Mouse (Mus musculus) hindbrain, postnatal 0 days (tissue): ENCODE results near the gene Zbtb20. TPM values are rescaled to one million over a fixed set of nuclear protein-coding genes. Genes with fewer than 3 reads are reported as not detected.

Experiments used
- ATAC-seq: fragments of 200-750 bp; cut with Nextera tagmentation; 2 replicates; pipeline ENCODE4 v1.8.0; 2017; ENCODE audit warnings: mild to moderate bottlenecking, moderate TSS enrichment, moderate library complexity
- DNase-seq: peaks from one replicate; pipeline ENCODE4 v3.0.0-alpha.2; 2015; ENCODE audit warnings: low spot score
- H3K27ac ChIP-seq: fragments of 300-500 bp; sonication (generic); 2 replicates; pipeline ENCODE4 v1.5.1; 2014; ENCODE audit warnings: mild to moderate bottlenecking
- H3K27me3 ChIP-seq: fragments of 300-500 bp; sonication (generic); 2 replicates; pipeline ENCODE4 v1.6.1; 2014; ENCODE audit warnings: low read length, mixed read lengths; ENCODE audit not compliant: insufficient read depth
- H3K36me3 ChIP-seq: fragments of 300-500 bp; sonication (generic); 2 replicates; pipeline ENCODE4 v1.6.1; 2014; ENCODE audit warnings: low read length, mixed read lengths; ENCODE audit not compliant: insufficient read depth
- H3K4me1 ChIP-seq: fragments of 300-500 bp; sonication (generic); 2 replicates; pipeline ENCODE4 v1.6.1; 2014; ENCODE audit warnings: antibody characterized with exemption, low read length, mixed read lengths; ENCODE audit not compliant: insufficient read depth
- H3K4me2 ChIP-seq: fragments of 300-500 bp; sonication (generic); 2 replicates; pipeline ENCODE4 v1.6.1; 2014; ENCODE audit warnings: low read depth, mild to moderate bottlenecking, low read length, moderate library complexity, mixed read lengths
- H3K4me3 ChIP-seq: fragments of 300-500 bp; sonication (generic); 2 replicates; pipeline ENCODE4 v1.5.1; 2014; ENCODE audit warnings: low read length
- H3K9ac ChIP-seq: fragments of 300-500 bp; sonication (generic); replicated peaks from 2 replicates; pipeline ENCODE4 v1.6.1; 2014; ENCODE audit warnings: mild to moderate bottlenecking, low read length, moderate library complexity, mixed read lengths
- H3K9me3 ChIP-seq: fragments of 300-500 bp; sonication (generic); 2 replicates; pipeline ENCODE4 v1.6.1; 2016; ENCODE audit warnings: low read length, mixed read lengths
- CTCF ChIP-seq: IDR thresholded peaks from 2 replicates; pipeline ENCODE4 v1.5.1; 2016; ENCODE audit warnings: antibody characterized with exemption, control low read depth, low read depth
- WGBS: fragments of 180-500 bp; shearing (Covaris S2); extraction: QIAGEN DNeasy Blood & Tissue Kit; methylation state at CpG from one replicate; pipeline ENCODE4 v1.1.7; 2014; 5-methylcytosine and 5-hydroxymethylcytosine counted together
- polyA plus RNA-seq: library from polyadenylated mRNA; unstranded; fragments of >200 nt; fragmentation: Nextera tagmentation; extraction: Ambion mirVana; gene quantifications from 2 replicates; pipeline ENCODE4 v1.2.1, GENCODE M21; 2015
- total RNA-seq: library from RNA; depleted of rRNA; stranded (reverse); fragments of >200 nt; gene quantifications from 2 replicates; pipeline ENCODE4 v1.2.3, GENCODE M21; 2014

Gene Zbtb20
- total and polyA plus RNA-seq, 2 experiments from 2014 or later = 35.2 to 38.0 TPM

- H3K27ac ChIP-seq = no peak overlapping the region
- H3K4me2 ChIP-seq = no peak overlapping the region
- H3K9ac ChIP-seq = no peak overlapping the region
- DNase-seq (no peak), ATAC-seq (no peak)
- no peaks in the 10 kb centered on the region for H3K36me3 ChIP-seq
- WGBS = 79% methylated on average over 2 of the region's 2 CpGs
- no peaks in the 10 kb centered on the region for H3K9me3 ChIP-seq
- H3K4me1 ChIP-seq = no peaks in the 10 kb centered on the region
- no peak overlapping the region for H3K4me3 ChIP-seq
- TF ChIP-seq CTCF = no peak
- H3K27me3 ChIP-seq = no peaks in the 10 kb centered on the region
Measured at GRCm38 (mm10) chr16:43026351-43026750, 150.7 kb downstream of the Zbtb20 start.

DNA sequence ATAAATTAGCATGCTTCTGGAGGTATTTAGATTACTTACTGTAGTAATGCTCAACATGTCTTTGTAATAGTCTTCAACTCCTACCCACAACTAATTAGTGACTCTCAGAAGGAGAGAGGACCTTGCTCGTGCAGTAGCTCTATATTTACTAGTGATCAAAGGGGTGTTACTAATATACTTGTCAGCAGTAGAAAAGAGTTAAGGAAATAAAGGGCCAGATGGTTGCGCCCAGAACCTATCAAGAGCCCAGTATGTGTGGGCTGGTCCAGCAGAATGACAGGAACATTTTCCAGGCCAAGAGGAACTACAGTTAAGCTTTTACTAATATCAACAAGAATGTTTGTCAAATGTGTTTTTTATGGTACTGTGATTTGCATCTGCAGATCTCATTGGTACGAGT lies 153.6 kb downstream of the Zbtb20 start:
- 69% methylated on average over 3 of the region's 3 CpGs for WGBS
- ATAC-seq (no peak), DNase-seq (no peak)
- H3K9me3 ChIP-seq = no peaks in the 10 kb centered on the region
- no peaks in the 10 kb centered on the region for H3K36me3 ChIP-seq
- no peak overlapping the region for H3K9ac ChIP-seq
- no peak overlapping the region for H3K27ac ChIP-seq
- H3K4me1 ChIP-seq = no peaks in the 10 kb centered on the region
- H3K27me3 ChIP-seq = no peaks in the 10 kb centered on the region
- no peak overlapping the region for H3K4me2 ChIP-seq
- no peak for TF ChIP-seq CTCF
- no peak overlapping the region for H3K4me3 ChIP-seq

- ATAC-seq (no peak), DNase-seq (peak; percentile 7)
- no peak overlapping the region for H3K4me3 ChIP-seq
- no peak overlapping the region for H3K4me2 ChIP-seq
- no peaks in the 10 kb centered on the region for H3K27me3 ChIP-seq
- no peaks in the 10 kb centered on the region for H3K9me3 ChIP-seq
- no peak overlapping the region for H3K9ac ChIP-seq
- 50% methylated on average over 6 of the region's 6 CpGs for WGBS
- no peaks in the 10 kb centered on the region for H3K4me1 ChIP-seq
- no peak overlapping the region for H3K27ac ChIP-seq
- TF ChIP-seq CTCF = no peak
- H3K36me3 ChIP-seq = no peaks in the 10 kb centered on the region
Measured at GRCm38 (mm10) chr16:43035709-43036108, 160.0 kb downstream of the Zbtb20 start.

GRCm38 (mm10) chr16:43036510-43036909 lies 160.8 kb downstream of the Zbtb20 start:
- no peaks in the 10 kb centered on the region for H3K27me3 ChIP-seq
- WGBS = 71% methylated on average over 5 of the region's 5 CpGs
- no peak overlapping the region for H3K9ac ChIP-seq
- no peak for TF ChIP-seq CTCF
- H3K36me3 ChIP-seq = no peaks in the 10 kb centered on the region
- H3K4me1 ChIP-seq = no peaks in the 10 kb centered on the region
- no peak overlapping the region for H3K4me3 ChIP-seq
- DNase-seq = no peak
- no peak overlapping the region for H3K4me2 ChIP-seq
- H3K27ac ChIP-seq = no peak overlapping the region
- H3K9me3 ChIP-seq = no peaks in the 10 kb centered on the region
- no peak for ATAC-seq

DNA sequence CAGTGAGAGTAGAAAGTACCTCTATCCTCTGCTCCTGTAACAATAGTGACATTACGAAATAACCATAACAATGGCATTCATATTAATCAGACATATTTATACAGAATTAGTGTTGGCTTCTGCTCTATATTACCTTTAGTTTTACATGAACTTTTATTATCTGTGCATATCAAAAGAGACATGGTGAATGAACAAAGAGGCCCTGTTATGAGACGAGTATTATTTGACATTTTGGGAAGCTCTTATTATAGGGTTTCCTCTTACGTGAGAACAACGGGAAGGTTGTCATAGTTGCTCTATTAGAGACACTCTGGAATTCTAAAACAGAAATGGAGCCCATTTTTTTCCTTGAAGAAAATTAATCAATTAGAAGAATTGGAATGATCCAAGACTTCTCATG lies 161.6 kb downstream of the Zbtb20 start:
- no peaks in the 10 kb centered on the region for H3K9me3 ChIP-seq
- no peaks in the 10 kb centered on the region for H3K4me1 ChIP-seq
- no peaks in the 10 kb centered on the region for H3K36me3 ChIP-seq
- DNase-seq (no peak), ATAC-seq (no peak)
- no peak overlapping the region for H3K4me2 ChIP-seq
- TF ChIP-seq CTCF = no peak
- H3K27me3 ChIP-seq = no peaks in the 10 kb centered on the region
- H3K9ac ChIP-seq = no peak overlapping the region
- no peak overlapping the region for H3K4me3 ChIP-seq
- 70% methylated on average over 4 of the region's 4 CpGs for WGBS
- H3K27ac ChIP-seq = no peak overlapping the region

- DNase-seq = no peak
- Histone ChIP-seq H3K4me1 (no peaks in the 10 kb centered on the region), H3K9me3 (peaks cover 3% of the 10 kb centered on the region; the same call in 1 of the 2 replicates), H3K27ac (no peak overlapping the region), H3K4me3 (no peak overlapping the region), H3K9ac (no peak overlapping the region), H3K27me3 (no peaks in the 10 kb centered on the region), H3K36me3 (no peaks in the 10 kb centered on the region), H3K4me2 (no peak overlapping the region)
- ATAC-seq = no peak
- no peak for TF ChIP-seq CTCF
Measured at GRCm38 (mm10) chr16:43045611-43046010, 169.9 kb downstream of the Zbtb20 start.

DNA sequence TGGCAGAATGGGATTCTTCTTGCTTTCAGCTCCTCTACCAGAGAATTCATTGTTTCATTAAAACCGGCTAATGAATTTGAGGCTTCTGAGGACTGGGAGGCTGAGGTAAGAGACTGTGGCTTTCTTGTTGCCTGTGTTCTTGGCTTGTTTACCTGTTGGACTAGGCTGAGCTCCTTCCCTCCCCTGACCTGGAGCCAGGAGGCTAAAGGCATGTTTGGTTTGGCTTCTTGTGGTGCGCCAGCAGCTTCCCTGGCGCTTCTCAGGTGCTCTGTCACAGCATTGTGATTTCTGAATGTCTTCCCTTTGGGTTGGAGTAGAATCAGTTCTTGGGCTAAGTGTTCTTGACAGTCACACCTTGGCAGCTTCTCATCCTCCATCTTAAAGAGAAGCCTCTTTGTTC lies 171.0 kb downstream of the Zbtb20 start:
- H3K4me1 ChIP-seq = no peaks in the 10 kb centered on the region
- no peaks in the 10 kb centered on the region for H3K36me3 ChIP-seq
- no peak for TF ChIP-seq CTCF
- no peak overlapping the region for H3K27ac ChIP-seq
- H3K9me3 ChIP-seq = peaks cover 3% of the 10 kb centered on the region; the same call in 1 of the 2 replicates
- no peak overlapping the region for H3K4me3 ChIP-seq
- ATAC-seq (no peak), DNase-seq (no peak)
- H3K9ac ChIP-seq = no peak overlapping the region
- no peaks in the 10 kb centered on the region for H3K27me3 ChIP-seq
- no peak overlapping the region for H3K4me2 ChIP-seq
- 92% methylated on average over 3 of the region's 3 CpGs for WGBS
